Comparison of ENCODE assay signal across 9 mouse cellular contexts in genomic region chr4:98102625-98103336, GRCm38 (mm10).
DNase-seq lines count a peak whose midpoint lies in the region; ATAC-seq lines count a peak whose summit lies in the region.
"Had no signal": no experiment of that assay in that cellular context is flagged by ENCODE, and none has a peak within 500 bp of the region (broad histone marks: within the 10 kb centered on the region; RNA-seq: fewer than 3 reads in every experiment).

No protein-coding gene starts in this region.

- DNase-seq in embryonic facial prominence, embryonic 10.5 days (ENCODE audit: low spot score) = no peak
- peak; percentile 37 to 40 for DNase-seq in kidney, postnatal 36 days
- peak; percentile 32 for DNase-seq in midbrain, embryonic 10.5 days (ENCODE audit: low spot score)
- no peak for DNase-seq in embryo, embryonic 11 days
- no peak for DNase-seq in thymus, postnatal 14 days
- no peak for DNase-seq in cerebellum, postnatal 4 days (ENCODE audit: low spot score in 2 of 2)

- H3K36me3 ChIP-seq in heart, embryonic 16.5 days (ENCODE audit: control insufficient read depth, insufficient read depth) = peaks cover 1% of the 10 kb centered on the region; the same call in 1 of the 2 replicates
- no peaks in the 10 kb centered on the region for H3K36me3 ChIP-seq in heart, embryonic 11.5 days (ENCODE audit: control insufficient read depth, insufficient read depth, low read length)
- H3K36me3 ChIP-seq in embryonic facial prominence, embryonic 10.5 days (replicated peaks) = no peaks in the 10 kb centered on the region
- H3K36me3 ChIP-seq in midbrain, embryonic 10.5 days = no peaks in the 10 kb centered on the region
- H3K36me3 ChIP-seq: stomach, embryonic 15.5 days had no signal

- peaks cover 40% of the 10 kb centered on the region for H3K4me1 ChIP-seq in heart, embryonic 16.5 days (ENCODE audit: control insufficient read depth, insufficient read depth, low read length)
- H3K4me1 ChIP-seq in heart, embryonic 11.5 days (ENCODE audit: control insufficient read depth, insufficient read depth, low read length) = peaks cover 37% of the 10 kb centered on the region
- peaks cover 65% of the 10 kb centered on the region for H3K4me1 ChIP-seq in embryonic facial prominence, embryonic 10.5 days
- peaks cover 86% of the 10 kb centered on the region for H3K4me1 ChIP-seq in midbrain, embryonic 10.5 days

- H3K27me3 ChIP-seq in heart, embryonic 16.5 days (ENCODE audit: control insufficient read depth, insufficient read depth, low read length) = no peaks in the 10 kb centered on the region
- H3K27me3 ChIP-seq in heart, embryonic 11.5 days (ENCODE audit: control insufficient read depth, insufficient read depth, low read length) = no peaks in the 10 kb centered on the region
- H3K27me3 ChIP-seq in embryonic facial prominence, embryonic 10.5 days (replicated peaks; ENCODE audit: low read depth, poor library complexity, severe bottlenecking) = peaks cover 36% of the 10 kb centered on the region
- peaks cover 69% of the 10 kb centered on the region for H3K27me3 ChIP-seq in midbrain, embryonic 10.5 days (ENCODE audit: low read depth, poor library complexity, severe bottlenecking)
- H3K27me3 ChIP-seq: stomach, embryonic 15.5 days had no signal

- H3K9me3 ChIP-seq in heart, embryonic 16.5 days (replicated peaks; ENCODE audit: control insufficient read depth, low read length) = no peaks in the 10 kb centered on the region
- no peaks in the 10 kb centered on the region for H3K9me3 ChIP-seq in heart, embryonic 11.5 days (replicated peaks; ENCODE audit: control insufficient read depth, low read length)
- no peaks in the 10 kb centered on the region for H3K9me3 ChIP-seq in embryonic facial prominence, embryonic 10.5 days
- no peaks in the 10 kb centered on the region for H3K9me3 ChIP-seq in midbrain, embryonic 10.5 days (replicated peaks)
- H3K9me3 ChIP-seq: stomach, embryonic 15.5 days had no signal

- 78% methylated on average over 24 of the region's 24 CpGs for WGBS in heart, embryonic 16.5 days
- WGBS in heart, embryonic 11.5 days (ENCODE audit: insufficient replicate concordance) = 75% methylated on average over 24 of the region's 24 CpGs
- WGBS in embryonic facial prominence, embryonic 10.5 days = 72% methylated on average over 24 of the region's 24 CpGs
- WGBS in midbrain, embryonic 10.5 days = 52% methylated on average over 24 of the region's 24 CpGs

- no peak overlapping the region for H3K4me3 ChIP-seq in heart, embryonic 16.5 days (ENCODE audit: low read length)
- no peak overlapping the region for H3K4me3 ChIP-seq in heart, embryonic 11.5 days (ENCODE audit: low read depth, low read length)
- no peak overlapping the region for H3K4me3 ChIP-seq in embryonic facial prominence, embryonic 10.5 days
- H3K4me3 ChIP-seq in midbrain, embryonic 10.5 days = no peak overlapping the region
- H3K4me3 ChIP-seq: stomach, embryonic 15.5 days had no signal

- ATAC-seq in heart, embryonic 16.5 days (replicated peaks; ENCODE audit: extremely low read depth, insufficient read depth, low FRiP score) = 0 out of 2 replicates have a peak, but pooled peaks have one; percentile 30
- no peak for ATAC-seq in heart, embryonic 11.5 days (replicated peaks; ENCODE audit: insufficient number of reproducible peaks, low FRiP score, low TSS enrichment)

- H3K27ac ChIP-seq in heart, embryonic 16.5 days (ENCODE audit: low read length) = peak overlapping the region; percentile 55
- H3K27ac ChIP-seq in heart, embryonic 11.5 days (ENCODE audit: low read depth, low read length) = no peak overlapping the region
- H3K27ac ChIP-seq in embryonic facial prominence, embryonic 10.5 days (replicated peaks) = peak overlapping the region; percentile 54; the same call in 1 of the 2 replicates
- H3K27ac ChIP-seq in midbrain, embryonic 10.5 days (replicated peaks) = peak overlapping the region; percentile 65
- H3K27ac ChIP-seq: stomach, embryonic 15.5 days had no signal

- peak overlapping the region; percentile 20; the same call in 1 of the 2 replicates for H3K4me2 ChIP-seq in heart, embryonic 16.5 days (ENCODE audit: low read depth, low read length)
- H3K4me2 ChIP-seq in heart, embryonic 11.5 days = no peak overlapping the region
- H3K4me2 ChIP-seq: stomach, embryonic 15.5 days had no signal

- H3K9ac ChIP-seq in heart, embryonic 16.5 days (ENCODE audit: low read length) = no peak overlapping the region
- no peak overlapping the region for H3K9ac ChIP-seq in heart, embryonic 11.5 days (ENCODE audit: low read depth, low read length)
- H3K9ac ChIP-seq: stomach, embryonic 15.5 days had no signal

Comparison
In these comparisons a context has a peak if more than half of its experiments do, and no peak if none do; other contexts are left out.
1. DNase-seq: peak in kidney, postnatal 36 days (2 of 2) and midbrain, embryonic 10.5 days (single experiment); none in embryonic facial prominence, embryonic 10.5 days (single experiment), embryo, embryonic 11 days (single experiment), thymus, postnatal 14 days (single experiment) and cerebellum, postnatal 4 days (0 of 2).